Mouse (Mus musculus): ENCODE data around the gene B4galnt2. TPM values are rescaled to one million over a fixed set of nuclear protein-coding genes. Genes with fewer than 3 reads are reported as not detected.
A peak's percentile ranks its signal among the peaks of the same experiment; 100 is the strongest.

Gene B4galnt2
- polyA plus RNA-seq, 1 experiment, result 133 TPM

GRCm38 (mm10) chr11:95821511-95821910 lies 93.2 kb downstream of the B4galnt2 start:
- H3K36me3 ChIP-seq (ENCODE audit: control insufficient read depth, insufficient read depth, low read length), result no peaks in the 10 kb centered on the region
- WGBS, result 61% methylated on average over 3 of the region's 3 CpGs
- peak overlapping the region; percentile 87 for H3K27ac ChIP-seq (ENCODE audit: insufficient read depth, low read depth, low read length)
- H3K4me1 ChIP-seq (ENCODE audit: control insufficient read depth, insufficient read depth, insufficient read length, low read length), result peaks cover 17% of the 10 kb centered on the region; the same call in 1 of the 2 replicates
- TF ChIP-seq CTCF (IDR thresholded peaks at IDR 0.05; ENCODE audit: extremely low read depth, insufficient read length, insufficient replicate concordance, low read depth, low read length) (no peak), POLR2A (IDR thresholded peaks at IDR 0.05; ENCODE audit: low read depth, low read length) (no peak)
- no peak overlapping the region for H3K4me3 ChIP-seq (ENCODE audit: low read depth, low read length)
- H3K27me3 ChIP-seq (ENCODE audit: control insufficient read depth, insufficient read depth, low read length), result no peaks in the 10 kb centered on the region

- H3K27me3 ChIP-seq (ENCODE audit: control insufficient read depth, insufficient read depth, low read length), result no peaks in the 10 kb centered on the region
- H3K36me3 ChIP-seq (ENCODE audit: control insufficient read depth, insufficient read depth, low read length), result no peaks in the 10 kb centered on the region
- TF ChIP-seq POLR2A (IDR thresholded peaks at IDR 0.05; ENCODE audit: low read depth, low read length), result no peak
- no peak overlapping the region for H3K4me3 ChIP-seq (ENCODE audit: low read depth, low read length)
- H3K27ac ChIP-seq (ENCODE audit: insufficient read depth, low read depth, low read length), result peak overlapping the region; percentile 69
- WGBS, result 48% methylated on average over 8 of the region's 8 CpGs
- H3K4me1 ChIP-seq (ENCODE audit: control insufficient read depth, insufficient read depth, insufficient read length, low read length), result peaks cover 17% of the 10 kb centered on the region; the same call in 1 of the 2 replicates
Observed at GRCm38 (mm10) chr11:95819138-95819537, 95.6 kb downstream of the B4galnt2 start.

Other genes starting within 250 kb of the B4galnt2 start
- 61.3 and 68.9 TPM in 2 replicates for gene Phb, start 247.9 kb downstream of the B4galnt2 start, polyA plus RNA-seq (2012; rRNA removed)
- 12.4 and 25.1 TPM in 2 replicates for gene Zfp652, start 202.2 kb downstream of the B4galnt2 start, polyA plus RNA-seq (2012; rRNA removed)
- 0.05 TPM in 1 of 2 replicates, not detected in the other for gene B130006D01Rik, start 191.3 kb downstream of the B4galnt2 start, polyA plus RNA-seq (2012; rRNA removed)
- gene Phospho1, start 90.4 kb downstream of the B4galnt2 start, polyA plus RNA-seq (2012; rRNA removed), result 236 and 278 TPM in 2 replicates
- 2.1 and 4.7 TPM in 2 replicates for gene Gngt2, start 77.7 kb downstream of the B4galnt2 start, polyA plus RNA-seq (2012; rRNA removed)
- 34.0 and 73.5 TPM in 2 replicates for gene Abi3, start 72.4 kb downstream of the B4galnt2 start, polyA plus RNA-seq (2012; rRNA removed)
- gene Igf2bp1, start 91.0 kb upstream of the B4galnt2 start, polyA plus RNA-seq (2012; rRNA removed), result 0.11 TPM in 1 of 2 replicates, not detected in the other
- gene Gip, start 109.7 kb upstream of the B4galnt2 start, polyA plus RNA-seq (2012; rRNA removed), result 25.4 and 44.6 TPM in 2 replicates
- 14.7 and 30.8 TPM in 2 replicates for gene Snf8, start 120.0 kb upstream of the B4galnt2 start, polyA plus RNA-seq (2012; rRNA removed)
- 12.1 and 23.0 TPM in 2 replicates for gene Ube2z, start 150.5 kb upstream of the B4galnt2 start, polyA plus RNA-seq (2012; rRNA removed)
- 732 and 1,031 TPM in 2 replicates for gene Atp5g1, start 160.8 kb upstream of the B4galnt2 start, polyA plus RNA-seq (2012; rRNA removed)
- gene Calcoco2, start 197.1 kb upstream of the B4galnt2 start, polyA plus RNA-seq (2012; rRNA removed), result not detected in 2 replicates
- 0.11 TPM in 1 of 2 replicates, not detected in the other for gene Ttll6, start 218.9 kb upstream of the B4galnt2 start, polyA plus RNA-seq (2012; rRNA removed)

Data from small intestine, adult 2 months (tissue).